Mouse (Mus musculus): ENCODE data around the gene Pdlim7. TPM values are rescaled to one million over a fixed set of nuclear protein-coding genes. Genes with fewer than 3 reads are reported as not detected.

Gene Pdlim7
- total and polyA plus RNA-seq, 3 experiments, result 12.3 to 40.6 TPM; not detected in 1

DNA sequence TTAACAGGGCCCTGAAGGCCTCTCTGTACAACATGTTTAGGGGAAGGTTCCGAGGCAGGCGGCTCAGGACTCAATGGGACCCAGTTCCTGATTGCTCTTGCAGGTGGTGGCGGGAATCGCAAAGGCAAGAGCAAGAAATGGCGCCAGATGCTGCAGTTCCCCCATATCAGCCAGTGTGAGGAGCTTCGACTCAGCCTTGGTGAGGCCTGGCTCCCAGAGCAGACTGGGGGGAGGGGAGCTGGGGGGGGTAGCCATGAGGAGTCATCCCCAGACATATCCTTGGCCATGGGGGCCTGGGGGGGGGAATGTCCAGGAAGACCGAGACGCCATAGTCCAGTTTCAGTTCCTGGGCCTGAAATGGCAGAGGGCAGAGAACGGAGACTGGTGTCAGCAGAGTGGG, 64.3 kb downstream of the Pdlim7 start:
- peaks cover 32% of the 10 kb centered on the region for H3K79me2 ChIP-seq (ENCODE audit: control insufficient read depth, insufficient read depth, low read length, poor library complexity)
- H3K4me1 ChIP-seq (ENCODE audit: control insufficient read depth in 1 of 2, insufficient read depth in 2 of 2, low read length in 2 of 2), result peaks cover 7 to 24% of the 10 kb centered on the region in 2 experiments
- no peak overlapping the region for H3K9ac ChIP-seq (ENCODE audit: control insufficient read depth, low read depth, low read length, poor library complexity, severe bottlenecking)
- no peak for DNase-seq (ENCODE audit: low read depth, low spot score)
- H3K36me3 ChIP-seq (ENCODE audit: control insufficient read depth in 1 of 2, insufficient read depth in 2 of 2, low read length in 2 of 2), result peaks cover 4 to 11% of the 10 kb centered on the region in 2 experiments
- no peaks in the 10 kb centered on the region for H3K9me3 ChIP-seq (replicated peaks; ENCODE audit: insufficient read depth, low read length)
- TF ChIP-seq CTCF (IDR thresholded peaks at IDR 0.05 in 2 of 3, conservative IDR thresholded peaks at IDR 0.05 in 1 of 3; ENCODE audit: control insufficient read depth in 1 of 3, insufficient read depth in 1 of 3, low read depth in 2 of 3, low read length in 3 of 3, poor library complexity in 1 of 3, severe bottlenecking in 1 of 3) (no peak), USF2 (IDR thresholded peaks at IDR 0.05; ENCODE audit: borderline replicate concordance in 1 of 2, insufficient read depth in 1 of 2, low read depth in 1 of 2, low read length in 2 of 2) (no peak), GABPA (IDR thresholded peaks at IDR 0.05; ENCODE audit: low read depth, low read length) (no peak), SMC3 (IDR thresholded peaks at IDR 0.05; ENCODE audit: low read depth, low read length) (no peak), MYB (IDR thresholded peaks at IDR 0.05; ENCODE audit: low read depth, low read length) (no peak), MEF2A (IDR thresholded peaks at IDR 0.05; ENCODE audit: extremely low read depth, insufficient replicate concordance, low read depth, low read length, poor library complexity, severe bottlenecking) (no peak), ZKSCAN1 (IDR thresholded peaks at IDR 0.05; ENCODE audit: low read depth, low read length) (no peak), ZC3H11A (IDR thresholded peaks at IDR 0.05; ENCODE audit: low read depth, low read length) (no peak), JUND (IDR thresholded peaks at IDR 0.05; ENCODE audit: low read depth, low read length) (no peak), ZMIZ1 (IDR thresholded peaks at IDR 0.05; ENCODE audit: low read depth, low read length) (no peak), ZNF384 (IDR thresholded peaks at IDR 0.05; ENCODE audit: low read depth, low read length) (no peak), TBP (IDR thresholded peaks at IDR 0.05; ENCODE audit: low read depth, low read length) (no peak), NRF1 (IDR thresholded peaks at IDR 0.05; ENCODE audit: insufficient read depth, low read depth, low read length, poor library complexity, severe bottlenecking) (no peak), UBTF (IDR thresholded peaks at IDR 0.05; ENCODE audit: borderline replicate concordance, insufficient read depth, low read depth, low read length) (no peak), CHD1 (IDR thresholded peaks at IDR 0.05; ENCODE audit: low read depth, low read length) (no peak)
- H3K4me3 ChIP-seq (ENCODE audit: control insufficient read depth in 1 of 2, insufficient read depth in 1 of 2, low read depth in 2 of 2, low read length in 2 of 2), result no peak overlapping the region
- no peak overlapping the region for H3K27ac ChIP-seq (ENCODE audit: control insufficient read depth, low read depth, low read length)
- no peaks in the 10 kb centered on the region for H3K27me3 ChIP-seq (ENCODE audit: control insufficient read depth in 1 of 2, insufficient read depth in 2 of 2, low read length in 2 of 2)

GRCm38 (mm10) chr13:55448131-55448530, 65.3 kb downstream of the Pdlim7 start:
- Histone ChIP-seq H3K4me1 (ENCODE audit: control insufficient read depth in 1 of 2, insufficient read depth in 2 of 2, low read length in 2 of 2) (peaks cover 7 to 31% of the 10 kb centered on the region in 2 experiments), H3K27ac (ENCODE audit: control insufficient read depth, low read depth, low read length) (no peak overlapping the region), H3K79me2 (ENCODE audit: control insufficient read depth, insufficient read depth, low read length, poor library complexity) (peaks cover 32% of the 10 kb centered on the region), H3K4me3 (ENCODE audit: control insufficient read depth in 1 of 2, insufficient read depth in 1 of 2, low read depth in 2 of 2, low read length in 2 of 2) (no peak overlapping the region), H3K36me3 (ENCODE audit: control insufficient read depth in 1 of 2, insufficient read depth in 2 of 2, low read length in 2 of 2) (peaks cover 4 to 18% of the 10 kb centered on the region in 2 experiments), H3K9me3 (replicated peaks; ENCODE audit: insufficient read depth, low read length) (no peaks in the 10 kb centered on the region), H3K9ac (ENCODE audit: control insufficient read depth, low read depth, low read length, poor library complexity, severe bottlenecking) (no peak overlapping the region), H3K27me3 (ENCODE audit: control insufficient read depth in 1 of 2, insufficient read depth in 2 of 2, low read length in 2 of 2) (no peaks in the 10 kb centered on the region)
- no peak for DNase-seq (ENCODE audit: low read depth, low spot score)
- no peak for TF ChIP-seq MYB (IDR thresholded peaks at IDR 0.05; ENCODE audit: low read depth, low read length)
- TF ChIP-seq ZMIZ1 (IDR thresholded peaks at IDR 0.05; ENCODE audit: low read depth, low read length), result no peak
- TF ChIP-seq ELF1 (IDR thresholded peaks at IDR 0.05; ENCODE audit: low read depth, low read length), result no peak
- TF ChIP-seq BHLHE40 (IDR thresholded peaks at IDR 0.05; ENCODE audit: borderline replicate concordance, low read depth, low read length), result no peak
- no peak for TF ChIP-seq POLR2AphosphoS2 (IDR thresholded peaks at IDR 0.05; ENCODE audit: low read length)

All from MEL (cell line).